Mouse (Mus musculus): ENCODE results near the gene Tbc1d9.

DNA sequence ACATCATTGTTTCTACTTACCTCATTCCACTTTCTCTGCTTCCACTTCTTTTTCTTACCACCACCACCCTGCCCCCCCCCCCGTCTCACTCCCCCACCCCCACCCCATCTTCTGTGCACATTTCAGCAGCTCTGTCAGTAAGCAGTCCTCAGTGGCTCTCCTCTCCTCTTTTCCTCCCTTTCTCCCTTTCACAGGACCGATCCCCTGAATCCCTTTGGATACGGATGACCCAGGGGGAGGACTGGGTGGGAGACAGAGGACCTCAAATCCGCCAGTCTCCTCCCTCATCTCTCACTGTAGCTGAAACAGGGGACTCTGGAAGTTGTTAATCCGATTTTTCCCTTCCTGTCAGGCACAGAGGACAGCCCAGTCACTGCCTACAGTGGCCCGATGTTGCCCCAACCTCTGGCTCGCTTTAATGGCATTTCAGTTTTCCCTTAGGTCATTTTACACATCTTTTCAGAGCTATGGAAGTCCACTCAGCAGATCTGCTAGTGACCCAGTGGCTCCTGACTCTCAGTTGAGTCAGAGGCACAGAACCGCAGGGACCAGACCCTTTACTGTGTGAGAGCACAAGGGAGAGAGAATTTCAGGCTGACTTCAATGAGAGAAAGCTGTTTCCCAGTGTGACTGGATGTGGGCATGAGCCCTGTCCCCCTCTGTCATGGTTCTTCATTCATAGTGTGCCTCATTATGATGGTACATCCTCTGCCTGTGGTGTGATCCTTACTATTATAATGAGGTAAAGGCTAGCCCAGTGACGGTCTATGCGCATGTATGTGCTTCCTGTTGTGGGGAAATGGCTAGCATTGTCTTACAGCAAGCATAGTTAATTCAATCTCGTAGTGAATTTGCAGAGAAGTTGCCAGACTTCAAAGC lies 12.4 kb downstream of the Tbc1d9 start:
- no peak for TF ChIP-seq CTCF (conservative IDR thresholded peaks at IDR 0.05; ENCODE audit: low read length)
- TF ChIP-seq NANOG (IDR thresholded peaks at IDR 0.05; ENCODE audit: borderline replicate concordance, low read length), result no peak
- TF ChIP-seq POU5F1 (IDR thresholded peaks at IDR 0.05; ENCODE audit: borderline replicate concordance, low read length), result no peak
